Mouse (Mus musculus): ENCODE data around the gene Efl1.

Gene Efl1

GRCm38 (mm10) chr7:82648353-82649080 lies at the start of gene Efl1, which contains the start of gene Saxo2:
Gene Efl1, plus strand, starts transcription at chr7:82648614.
Gene Saxo2, minus strand, starts transcription at chr7:82648528.
- peak; percentile 98 for DNase-seq (ENCODE audit: low spot score)

DNA sequence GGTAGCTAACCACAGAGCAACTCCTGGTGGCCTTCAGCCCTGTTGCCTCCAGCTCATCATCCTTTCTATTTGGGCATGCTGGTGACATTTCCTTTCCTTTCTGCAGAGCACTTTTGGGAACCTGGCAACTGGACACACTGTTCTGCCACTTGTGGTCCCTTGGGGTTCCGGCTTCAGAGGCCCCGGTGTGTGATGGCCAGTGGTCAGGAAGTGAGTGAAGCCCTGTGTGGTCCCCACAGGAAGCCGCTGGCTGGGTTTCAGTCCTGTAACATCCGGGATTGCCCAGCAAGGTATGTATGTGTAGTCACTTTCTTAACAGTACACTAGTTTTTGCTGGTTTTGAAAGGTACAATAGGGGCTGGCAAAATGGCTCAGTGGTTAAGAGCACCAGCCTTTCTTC lies 46.4 kb upstream of the Efl1 start:
- no peak for DNase-seq (ENCODE audit: low spot score)

- DNase-seq (ENCODE audit: low spot score) = no peak
These were observed 43.0 kb upstream of the Efl1 start for GRCm38 (mm10) chr7:82605425-82605824.

DNA sequence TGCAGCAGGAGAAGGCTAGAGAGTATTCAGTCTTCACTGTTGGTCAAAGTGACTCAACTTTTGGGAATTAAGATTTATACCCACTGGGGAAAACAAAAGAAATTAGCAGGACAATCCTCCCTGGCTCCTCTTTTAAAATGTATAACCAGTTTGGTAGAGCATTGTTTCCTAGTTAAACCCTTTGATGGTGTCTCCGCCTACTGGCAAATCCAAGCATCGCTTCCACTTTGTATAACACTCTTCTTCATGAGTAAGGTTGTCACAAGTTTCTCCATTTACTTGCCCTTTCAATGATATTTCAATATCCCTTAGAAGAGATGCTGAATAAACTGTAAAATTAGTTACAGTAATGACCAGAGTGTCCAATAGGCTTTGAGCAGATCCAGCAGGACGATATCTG lies 38.8 kb upstream of the Efl1 start:
- DNase-seq (ENCODE audit: low spot score) = peak; percentile 21

GRCm38 (mm10) chr7:82625342-82625741 lies 23.1 kb upstream of the Efl1 start:
- no peak for DNase-seq (ENCODE audit: low spot score)

DNA sequence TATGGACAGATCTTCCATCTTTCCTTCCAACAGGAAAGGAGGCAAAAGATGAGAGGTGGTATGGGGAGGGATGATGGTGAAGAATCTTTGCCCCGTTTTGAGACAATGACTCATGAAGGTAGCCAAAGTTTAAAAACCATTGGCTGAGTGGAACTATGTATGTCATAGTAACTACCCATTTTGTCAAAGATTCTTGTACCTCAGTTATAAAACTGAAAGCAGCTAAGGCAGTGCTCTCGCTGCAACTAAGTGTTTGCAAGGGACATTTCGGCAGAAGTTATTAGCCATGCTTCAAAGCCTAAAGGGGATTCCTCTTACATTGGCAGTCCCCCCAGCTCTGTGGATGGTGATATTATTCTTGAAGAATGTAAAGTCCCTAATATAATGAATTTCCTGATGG lies 1.2 kb upstream of the Efl1 start:
- DNase-seq (ENCODE audit: low spot score) = no peak

- no peak for DNase-seq (ENCODE audit: low spot score)
These were observed 505 bp upstream of the Efl1 start for GRCm38 (mm10) chr7:82647909-82648308.

DNA sequence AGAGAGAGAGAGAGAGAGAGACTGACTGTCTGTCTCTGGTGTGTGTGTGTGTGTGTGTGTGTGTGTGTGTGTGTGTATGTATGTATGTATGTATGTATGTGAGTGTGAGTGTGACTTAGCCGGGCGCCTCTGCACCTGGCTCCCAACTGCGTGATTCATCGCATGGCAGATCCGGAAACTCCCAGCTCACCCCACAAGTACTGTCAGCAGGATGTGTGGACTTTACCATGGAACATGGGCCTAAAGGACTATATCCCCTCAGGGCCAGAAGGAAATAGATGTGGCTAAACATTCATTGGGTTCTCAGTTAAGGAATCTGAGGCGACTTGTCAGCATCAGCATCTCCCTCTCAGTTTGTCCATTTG lies 649 bp downstream of the Efl1 start:
- no peak for DNase-seq (ENCODE audit: low spot score)

- DNase-seq (ENCODE audit: low spot score) = no peak
These were observed 16.2 kb downstream of the Efl1 start for GRCm38 (mm10) chr7:82664604-82665003.

DNA sequence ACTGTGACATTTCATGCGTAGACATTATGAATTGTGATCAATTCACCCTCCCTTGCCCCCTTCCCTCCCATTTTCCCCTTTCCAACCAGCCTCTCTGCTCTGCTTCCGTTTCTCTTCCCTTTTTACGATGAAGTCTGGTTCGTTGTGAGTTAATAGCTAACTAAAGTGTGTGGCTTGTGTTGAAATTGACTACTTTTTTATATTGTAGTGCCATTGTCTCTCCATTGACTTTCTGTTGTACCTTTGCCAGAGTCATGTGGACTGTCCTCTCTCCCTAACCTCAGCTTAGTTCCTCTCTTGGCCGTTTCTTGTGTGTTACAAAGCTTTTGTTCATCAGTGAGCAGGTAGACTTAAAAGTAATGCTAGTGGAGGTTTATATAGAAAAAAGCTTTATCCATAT lies 27.6 kb downstream of the Efl1 start:
- DNase-seq (ENCODE audit: low spot score) = no peak

DNA sequence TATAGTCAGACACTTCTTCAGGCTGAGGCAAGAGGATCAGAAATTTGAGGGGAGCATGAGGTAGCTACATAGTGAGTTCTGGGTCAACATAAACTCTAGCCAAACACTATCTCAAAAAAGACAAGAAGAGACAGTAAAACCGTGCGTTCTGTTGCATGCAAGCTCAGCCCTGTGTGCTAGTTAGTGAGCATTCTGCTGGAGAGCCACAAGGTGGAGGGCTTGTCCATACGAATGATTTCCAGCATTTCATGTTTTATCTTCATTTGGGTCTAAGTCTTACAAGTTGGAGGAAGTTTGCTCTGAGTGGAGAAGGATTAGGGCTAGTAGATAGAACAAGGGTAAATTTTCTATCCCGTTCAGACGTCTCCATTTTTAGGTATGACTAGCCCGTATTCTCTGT lies 28.4 kb downstream of the Efl1 start:
- no peak for DNase-seq (ENCODE audit: low spot score)

DNA sequence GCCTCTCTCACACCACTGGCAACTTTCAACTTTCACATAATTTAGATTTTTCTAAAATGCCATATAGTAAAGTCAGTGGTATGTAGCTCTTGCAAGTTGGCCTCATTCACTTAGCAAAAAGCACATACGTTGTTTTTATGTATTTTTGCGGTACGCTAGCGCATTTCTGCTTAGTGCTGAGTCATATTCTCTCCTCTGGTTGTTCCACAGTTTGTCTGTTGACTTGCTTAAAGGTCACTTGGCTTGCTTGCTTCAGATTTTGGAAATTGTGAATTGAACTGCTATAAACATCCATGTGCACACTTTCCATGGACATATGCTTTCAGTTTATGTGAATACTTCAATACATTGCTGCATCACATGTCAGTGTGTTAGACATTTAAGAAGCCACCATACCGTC lies 31.5 kb downstream of the Efl1 start:
- no peak for DNase-seq (ENCODE audit: low spot score)

GRCm38 (mm10) chr7:82688736-82689135 lies 40.3 kb downstream of the Efl1 start:
- DNase-seq (ENCODE audit: low spot score) = peak; percentile 55

- DNase-seq (ENCODE audit: low spot score) = no peak
These were observed 42.8 kb downstream of the Efl1 start for GRCm38 (mm10) chr7:82691021-82691738.

GRCm38 (mm10) chr7:82697668-82698067 lies 49.3 kb downstream of the Efl1 start:
- no peak for DNase-seq (ENCODE audit: low spot score)

DNA sequence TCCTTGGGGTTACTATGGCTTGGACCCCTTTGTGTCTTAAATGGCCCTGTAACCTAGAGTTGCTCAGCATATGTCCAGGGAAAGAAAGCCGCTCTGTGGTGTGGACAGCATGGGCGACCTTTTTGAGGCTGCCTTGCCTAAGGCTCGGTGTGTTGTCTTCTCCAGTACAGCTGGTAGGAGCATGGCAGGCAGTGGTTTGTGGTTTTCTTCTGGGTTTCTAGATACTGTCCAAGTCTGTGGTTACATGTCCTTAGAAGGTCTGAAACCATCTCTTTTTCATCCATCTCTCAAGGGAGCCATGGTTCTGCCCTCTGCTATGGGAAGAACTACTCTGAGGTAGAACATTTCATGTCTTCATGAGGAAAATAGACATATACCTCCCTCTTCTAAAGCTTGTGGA lies 50.6 kb downstream of the Efl1 start:
- no peak for DNase-seq (ENCODE audit: low spot score)

DNA sequence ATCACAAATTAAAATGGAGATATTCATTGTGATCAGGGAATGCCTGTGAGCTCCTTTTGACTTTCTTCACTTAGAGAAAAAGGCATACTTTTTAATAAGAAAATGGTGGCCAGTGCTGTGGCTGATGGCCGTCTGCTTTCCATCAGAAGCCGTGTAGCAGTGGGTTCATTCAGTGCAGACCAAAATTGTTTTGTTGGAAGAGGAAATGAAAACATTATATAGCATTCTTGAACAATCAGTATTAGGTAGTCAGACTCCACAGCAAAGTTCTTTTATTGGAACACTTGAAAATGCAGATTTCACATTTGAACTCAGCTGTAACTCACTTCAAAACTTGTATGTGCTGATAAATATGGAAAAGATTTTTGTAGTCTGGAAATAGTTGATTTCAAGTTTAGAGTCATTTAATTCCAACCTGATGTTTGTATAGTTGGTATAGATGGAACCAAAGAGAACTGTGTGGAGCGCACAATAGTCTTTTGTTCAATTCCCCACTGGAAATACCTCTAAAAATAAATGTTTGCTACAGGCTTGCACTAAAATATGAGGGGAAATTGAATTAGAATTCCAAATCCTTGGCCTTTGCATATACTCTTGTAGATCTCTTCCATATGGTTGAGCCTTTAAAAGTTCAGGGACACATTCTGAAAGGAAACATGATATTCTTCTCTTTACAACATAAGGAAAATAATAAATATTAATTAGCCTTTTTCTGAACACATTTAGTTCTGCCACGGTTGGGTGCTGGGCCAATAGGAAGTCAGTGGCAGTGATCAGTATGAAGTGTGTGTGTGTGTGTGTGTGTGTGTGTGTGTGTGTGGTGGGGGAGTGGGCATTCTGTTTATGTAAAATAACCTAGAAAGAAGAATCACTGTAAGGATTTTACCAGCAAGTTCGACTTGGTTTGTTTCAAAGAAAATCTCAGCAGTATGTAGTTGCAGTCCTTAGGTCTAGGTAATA lies 54.2 kb downstream of the Efl1 start:
- DNase-seq (ENCODE audit: low spot score) = no peak

GRCm38 (mm10) chr7:82709172-82709571 lies 60.8 kb downstream of the Efl1 start:
- DNase-seq (ENCODE audit: low spot score) = no peak

DNA sequence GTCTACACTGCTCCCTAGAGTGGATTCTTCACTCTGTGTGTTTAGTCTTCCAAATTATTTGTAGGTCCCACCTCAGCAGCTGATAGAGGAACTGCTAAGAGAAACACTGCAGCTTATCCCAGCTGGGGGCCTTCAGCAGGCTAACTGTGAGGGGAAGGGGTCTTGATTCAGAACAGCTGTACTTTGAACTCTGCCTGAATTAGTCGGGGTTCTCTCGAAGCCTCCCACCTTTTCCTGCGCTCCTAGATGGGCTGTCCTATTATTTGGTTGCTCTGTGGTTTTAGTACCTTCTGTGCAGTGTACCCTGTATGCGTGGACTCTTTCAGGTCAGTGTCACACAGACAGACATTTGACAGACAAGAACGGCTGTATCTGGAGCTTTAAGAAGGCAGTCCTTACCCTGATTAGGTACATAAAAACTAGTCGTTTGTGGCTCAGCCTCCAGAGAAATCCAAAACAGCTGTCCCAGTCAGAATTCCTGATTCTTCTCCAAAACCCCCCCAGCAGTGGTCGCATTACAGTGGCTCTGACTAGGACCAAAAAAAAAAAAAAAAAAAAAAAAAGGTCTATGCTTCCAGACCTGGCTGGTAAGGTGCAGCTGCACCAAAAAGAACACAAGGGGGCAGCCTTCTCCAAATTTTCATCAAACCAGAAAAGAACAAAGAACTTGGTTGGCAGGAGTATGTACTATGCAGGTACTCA lies 66.9 kb downstream of the Efl1 start:
- DNase-seq (ENCODE audit: low spot score) = peak; percentile 59

GRCm38 (mm10) chr7:82715912-82716601 lies 67.6 kb downstream of the Efl1 start:
- no peak for DNase-seq (ENCODE audit: low spot score)

DNA sequence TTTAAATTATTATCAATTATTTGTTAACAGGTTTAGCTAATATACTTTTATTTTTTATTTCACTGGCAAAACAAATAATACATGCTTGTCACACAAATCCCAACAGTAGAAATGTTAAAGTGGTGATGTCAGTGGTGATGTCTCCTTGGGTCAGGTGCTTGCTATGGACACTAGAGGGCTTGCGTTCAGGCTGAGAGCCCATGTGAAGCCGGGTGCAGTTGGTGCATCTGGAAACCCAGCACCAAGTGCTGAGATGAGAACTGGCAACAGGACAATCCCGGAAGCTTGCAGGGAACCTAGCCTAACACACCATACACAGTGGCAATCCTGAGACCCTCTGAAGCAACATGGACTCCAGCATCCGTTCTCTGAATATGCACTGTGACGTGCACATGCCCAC lies 70.9 kb downstream of the Efl1 start:
- DNase-seq (ENCODE audit: low spot score) = no peak
